Mouse (Mus musculus) spleen, adult 18-20 months (tissue): ENCODE results near the gene Zyg11b.

ENCODE experiments used
- DNase-seq, 2 experiments: peaks; one replicate each; pipeline ENCODE4 v3.0.0; 2022; ENCODE audit warnings: mixed read lengths in 2 of 2

Gene Zyg11b

DNA sequence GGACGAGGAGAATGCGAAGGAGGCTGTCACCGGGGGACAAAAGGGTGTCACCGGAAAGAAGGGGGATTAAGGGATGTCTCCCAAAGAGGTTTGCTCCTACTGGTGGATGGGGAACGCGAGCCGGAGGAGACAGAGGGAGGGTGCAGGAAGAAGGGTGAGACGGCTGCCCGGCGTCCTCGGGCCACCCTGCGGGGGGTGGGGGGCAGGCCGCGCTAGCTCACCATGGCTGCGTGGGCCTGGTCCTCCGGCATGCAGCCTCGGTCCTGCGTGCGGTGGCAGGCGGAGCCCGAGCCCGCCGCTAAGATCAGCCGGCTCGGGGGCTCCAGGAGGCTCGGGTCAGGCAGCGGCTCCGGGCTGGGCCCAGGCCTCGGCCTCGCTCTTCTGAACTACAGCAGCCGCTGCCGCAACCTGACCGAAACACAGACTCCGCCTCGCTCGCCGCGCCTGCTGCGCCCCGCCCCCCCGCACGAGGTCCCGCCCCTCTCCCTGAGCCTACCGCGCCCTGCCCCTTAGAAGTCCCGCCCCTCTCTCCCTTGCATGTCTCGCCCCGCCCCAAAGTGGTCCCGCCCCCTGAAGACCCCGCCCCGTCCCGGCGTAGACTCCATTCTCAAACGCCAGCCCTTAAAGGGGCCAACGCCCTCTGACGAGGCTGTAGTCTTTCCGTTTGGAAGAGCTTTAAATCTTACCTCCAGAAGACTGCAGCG, at the start of gene Zyg11b:
TSS of gene Zyg11b (minus strand) at position 427 of the 704 bp plus-strand sequence.
- DNase-seq = peak; percentile 83 to 84

DNA sequence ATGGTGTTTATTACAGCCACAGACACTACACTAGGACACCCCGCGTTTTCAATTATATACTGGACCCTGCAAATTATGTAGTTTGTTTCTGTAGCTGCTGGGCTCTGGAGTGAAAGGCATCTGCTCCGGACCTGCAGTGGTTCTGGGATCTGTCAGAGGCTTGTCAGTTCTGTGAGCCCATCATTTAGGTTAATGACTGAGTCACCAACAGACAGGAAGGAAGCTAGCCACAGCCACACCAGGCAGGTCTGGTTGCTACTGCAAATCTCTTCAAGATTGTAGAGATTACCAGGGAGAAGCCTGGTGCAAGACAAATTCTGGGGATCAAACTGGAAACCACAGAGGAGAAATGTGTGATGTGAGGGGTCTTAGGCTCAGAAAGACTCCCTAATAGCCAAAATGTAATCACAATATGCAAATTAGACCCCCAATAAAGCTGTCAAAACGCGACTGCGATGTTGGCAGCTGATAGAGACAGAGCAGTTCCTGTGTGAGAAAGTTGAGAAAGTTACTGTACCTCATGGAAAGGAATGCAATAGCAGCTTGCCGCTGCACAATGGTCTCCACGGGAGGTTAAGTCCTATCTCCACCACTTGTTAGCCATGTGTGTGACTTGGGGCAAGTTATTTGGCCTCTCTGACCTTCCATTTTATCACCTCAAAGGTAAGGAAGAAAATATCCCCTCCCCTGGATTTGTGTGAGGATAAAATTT, 49.1 kb upstream of the Zyg11b start:
- no peak for DNase-seq

GRCm38 (mm10) chr4:108349064-108349463, 48.2 kb upstream of the Zyg11b start:
- no peak for DNase-seq

- DNase-seq = no peak
These were observed 47.5 kb upstream of the Zyg11b start for GRCm38 (mm10) chr4:108348256-108348875.

GRCm38 (mm10) chr4:108347111-108347510, 46.2 kb upstream of the Zyg11b start:
- DNase-seq = no peak

GRCm38 (mm10) chr4:108345826-108346225, 44.9 kb upstream of the Zyg11b start:
- no peak for DNase-seq

DNA sequence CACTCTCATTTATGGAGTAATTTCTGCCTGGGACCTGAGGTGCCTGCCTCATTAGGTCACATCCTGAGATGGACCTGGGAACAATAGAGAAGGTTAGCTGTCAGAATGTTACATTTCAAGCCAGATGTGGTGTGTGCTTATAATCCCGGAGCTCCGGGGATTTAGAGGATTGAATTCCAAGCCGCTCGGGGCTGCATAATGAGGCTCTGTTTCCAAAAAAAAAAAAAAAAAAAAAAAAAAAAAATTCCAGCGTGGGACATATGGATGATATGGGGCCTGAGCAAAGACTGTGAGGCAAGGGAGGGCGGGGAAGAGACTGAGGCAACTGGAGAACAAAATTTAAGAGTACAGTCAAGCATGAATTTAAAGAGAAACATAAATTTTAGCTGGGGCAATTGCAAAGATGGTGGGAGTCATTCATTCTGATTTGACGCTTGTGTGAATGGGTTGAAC, 43.8 kb upstream of the Zyg11b start:
- no peak for DNase-seq

GRCm38 (mm10) chr4:108339277-108339690, 38.4 kb upstream of the Zyg11b start:
- peak in 1 of 2 experiments; percentile 58 for DNase-seq

GRCm38 (mm10) chr4:108338811-108339210, 37.9 kb upstream of the Zyg11b start:
- no peak for DNase-seq

DNA sequence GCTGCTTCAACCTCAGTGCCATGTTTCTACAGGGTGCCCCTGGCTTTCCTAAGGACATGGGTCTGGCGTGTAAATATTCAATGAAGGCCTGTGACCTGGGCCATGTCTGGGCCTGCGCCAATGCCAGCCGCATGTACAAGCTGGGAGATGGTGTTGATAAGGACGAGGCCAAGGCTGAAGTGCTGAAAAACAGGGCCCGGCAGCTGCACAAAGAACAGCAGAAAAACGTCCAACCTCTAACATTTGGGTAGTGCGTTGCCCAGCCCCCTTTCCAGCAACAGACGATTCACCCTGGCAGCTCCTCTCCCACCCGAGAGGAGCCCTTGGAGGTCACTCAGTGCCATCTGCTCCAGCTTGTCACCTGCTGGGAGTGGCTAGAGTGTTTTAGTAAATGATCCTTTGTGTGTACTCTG, 37.4 kb upstream of the Zyg11b start:
- no peak for DNase-seq

- no peak for DNase-seq
These were observed 36.9 kb upstream of the Zyg11b start for GRCm38 (mm10) chr4:108337817-108338216.

DNA sequence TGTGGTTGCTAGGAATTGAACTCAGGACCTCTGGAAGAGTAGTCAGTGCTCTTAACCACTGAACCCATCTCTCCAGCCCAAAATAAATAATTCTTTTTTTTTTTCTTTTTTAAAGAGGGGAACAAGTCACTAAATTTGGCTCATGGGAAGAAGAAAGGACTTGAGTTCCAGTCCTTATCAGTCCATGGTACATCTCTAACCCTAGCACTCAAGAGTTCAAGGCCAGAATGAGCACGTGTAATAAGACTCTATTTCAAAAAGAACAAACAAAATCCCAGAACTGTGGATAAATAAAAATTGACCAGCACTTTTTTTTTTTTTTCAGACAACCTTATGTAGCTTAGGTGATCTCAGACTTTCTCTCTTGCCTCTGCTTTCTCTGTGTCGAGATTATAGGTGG, 35.9 kb upstream of the Zyg11b start:
- no peak for DNase-seq

DNA sequence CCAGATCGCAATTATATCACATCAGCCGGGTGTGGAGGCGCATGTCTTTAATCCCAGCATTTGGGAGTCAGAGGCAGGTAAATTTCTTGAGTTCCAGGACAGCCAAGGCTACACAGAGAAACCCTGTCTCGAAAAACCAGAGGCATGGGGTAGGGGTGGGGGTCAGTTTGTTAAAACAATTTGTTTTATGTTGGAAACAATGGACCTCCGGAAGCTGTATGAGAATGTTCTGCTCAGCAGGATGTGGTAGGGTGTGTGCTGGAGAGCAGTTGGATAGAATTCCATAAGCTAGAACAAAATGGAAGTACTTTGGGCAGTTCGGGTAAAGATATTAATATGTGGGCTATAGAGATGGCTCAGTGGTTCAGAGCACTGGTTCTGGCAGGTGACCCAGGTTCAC, 34.5 kb upstream of the Zyg11b start:
- DNase-seq = no peak

DNA sequence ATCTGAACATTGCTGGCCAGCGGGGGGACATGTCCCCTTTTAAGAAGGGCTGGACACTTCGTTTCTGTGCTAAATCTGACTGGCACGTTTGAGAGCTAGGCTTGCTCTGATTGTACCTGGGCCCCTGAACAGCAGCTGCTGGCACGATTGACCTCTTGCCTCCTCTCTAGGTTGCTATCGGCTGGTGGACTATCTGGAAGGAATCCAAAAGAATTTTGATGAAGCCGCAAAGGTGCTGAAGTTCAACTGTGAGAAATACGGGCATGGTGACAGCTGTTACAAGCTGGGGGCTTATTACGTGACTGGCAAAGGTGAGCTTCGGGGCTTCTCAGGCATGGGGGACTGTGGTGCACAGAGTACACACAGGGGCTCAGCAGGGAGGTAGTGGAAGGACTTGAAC, 31.1 kb upstream of the Zyg11b start:
- DNase-seq = no peak

DNA sequence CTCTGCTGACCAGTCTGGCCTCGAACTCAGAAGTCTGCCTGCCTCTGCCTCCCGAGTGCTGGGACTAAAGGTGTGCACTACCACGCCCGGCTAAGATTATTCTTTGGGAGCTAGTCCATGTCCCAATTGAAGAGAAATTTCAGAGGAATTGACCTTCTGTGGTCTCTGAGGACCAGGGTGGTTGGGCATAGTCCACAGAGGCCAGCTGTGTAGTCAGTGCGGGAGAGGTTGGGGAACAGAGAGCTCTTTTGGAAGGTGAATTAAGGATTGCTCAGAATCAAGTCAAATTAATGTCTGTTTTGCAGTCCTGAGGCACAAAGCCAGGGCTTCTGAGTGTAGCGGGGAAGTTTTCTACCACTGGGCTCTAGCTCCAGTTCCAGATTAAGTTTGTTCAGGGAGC, 28.9 kb upstream of the Zyg11b start:
- no peak for DNase-seq

GRCm38 (mm10) chr4:108327730-108328484, 27.0 kb upstream of the Zyg11b start, which contains the start of gene Coa7:
TSS of gene Coa7 (plus strand) at chr4:108328140.
- peak; percentile 94 to 96 for DNase-seq

GRCm38 (mm10) chr4:108327071-108327579, 26.2 kb upstream of the Zyg11b start:
- peak in 1 of 2 experiments; percentile 14 for DNase-seq

GRCm38 (mm10) chr4:108323588-108323987, 22.7 kb upstream of the Zyg11b start:
- DNase-seq = no peak

- DNase-seq = peak; percentile 23 to 33
These were observed 19.9 kb upstream of the Zyg11b start for GRCm38 (mm10) chr4:108320627-108321380.

GRCm38 (mm10) chr4:108319747-108320146, 18.9 kb upstream of the Zyg11b start:
- no peak for DNase-seq

DNA sequence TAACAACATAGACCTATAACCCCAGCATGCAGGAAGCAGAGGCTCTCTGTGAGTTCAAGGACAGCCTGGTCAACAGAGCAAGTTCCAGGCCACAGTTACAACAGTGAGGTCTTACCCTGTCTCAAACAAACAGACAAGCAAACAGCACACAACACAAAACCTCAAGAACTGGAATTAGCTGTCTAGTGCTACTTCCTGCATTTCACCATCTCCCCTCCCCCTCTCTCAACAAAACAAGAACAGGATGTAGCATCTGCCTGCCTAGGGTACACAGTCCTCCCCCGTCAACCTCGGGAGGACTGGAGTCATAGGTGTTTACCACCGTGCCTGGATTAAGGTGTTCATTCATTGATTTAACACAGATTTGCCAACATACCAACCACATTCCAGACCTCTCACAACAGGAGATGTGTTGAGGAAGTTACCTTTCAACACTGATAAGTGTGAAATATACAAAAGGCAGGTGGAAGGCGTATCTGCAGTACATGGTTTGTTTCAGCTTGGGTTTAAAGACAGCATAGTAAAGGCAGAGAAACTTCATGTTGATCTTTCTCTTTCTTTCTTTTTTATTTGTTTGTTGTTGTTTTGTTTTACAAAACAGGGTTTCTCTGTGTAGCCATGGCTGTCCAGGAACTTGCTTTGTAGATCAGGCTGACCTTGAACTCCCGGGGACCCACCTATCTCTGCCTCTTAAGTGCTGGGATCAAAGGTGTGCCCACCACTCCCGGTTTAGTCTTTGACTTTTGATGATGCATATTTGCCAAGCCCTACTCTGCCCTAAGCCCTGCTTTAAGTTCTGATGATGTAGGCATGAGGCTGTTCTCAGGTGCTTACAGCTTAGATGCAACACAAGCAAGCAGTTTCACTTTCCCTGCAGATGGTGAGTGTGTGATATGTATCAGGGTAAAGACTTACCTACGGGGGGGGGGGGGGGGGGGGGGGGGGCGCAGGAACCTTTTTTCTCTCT, 18.0 kb upstream of the Zyg11b start:
- DNase-seq = peak in 1 of 2 experiments; percentile 22
